Mouse (Mus musculus): Measurements from ENCODE around the gene Lix1.

Lix1 gene

GRCm38 (mm10) chr17:17402222-17403004 lies at the start of gene Lix1:
TSS of gene Lix1 (plus strand) at chr17:17402672.
- DNase-seq (ENCODE audit: extremely low read depth, low read depth, low spot score): no peak

- no peak for DNase-seq (ENCODE audit: extremely low read depth, low read depth, low spot score)
Observed at GRCm38 (mm10) chr17:17373550-17373917, 28.9 kb upstream of the Lix1 start.

GRCm38 (mm10) chr17:17373918-17374910 lies 28.3 kb upstream of the Lix1 start, which contains the start of gene Riok2:
TSS of gene Riok2 (plus strand) at chr17:17374309.
- DNase-seq (ENCODE audit: extremely low read depth, low read depth, low spot score): peak; percentile 92

- peak; percentile 36 for DNase-seq (ENCODE audit: extremely low read depth, low read depth, low spot score)
Observed at GRCm38 (mm10) chr17:17375581-17375980, 26.9 kb upstream of the Lix1 start.

GRCm38 (mm10) chr17:17383703-17384102 lies 18.8 kb upstream of the Lix1 start:
- DNase-seq (ENCODE audit: extremely low read depth, low read depth, low spot score): no peak

- DNase-seq (ENCODE audit: extremely low read depth, low read depth, low spot score): no peak
Observed at GRCm38 (mm10) chr17:17384502-17384901, 18.0 kb upstream of the Lix1 start.

- no peak for DNase-seq (ENCODE audit: extremely low read depth, low read depth, low spot score)
Observed at GRCm38 (mm10) chr17:17386117-17386516, 16.4 kb upstream of the Lix1 start.

- DNase-seq (ENCODE audit: extremely low read depth, low read depth, low spot score): no peak
Observed at GRCm38 (mm10) chr17:17391823-17392222, 10.6 kb upstream of the Lix1 start.

GRCm38 (mm10) chr17:17392863-17393262 lies 9.6 kb upstream of the Lix1 start:
- no peak for DNase-seq (ENCODE audit: extremely low read depth, low read depth, low spot score)

GRCm38 (mm10) chr17:17393300-17393699 lies 9.2 kb upstream of the Lix1 start:
- no peak for DNase-seq (ENCODE audit: extremely low read depth, low read depth, low spot score)

GRCm38 (mm10) chr17:17394336-17394735 lies 8.1 kb upstream of the Lix1 start:
- DNase-seq (ENCODE audit: extremely low read depth, low read depth, low spot score): no peak

- DNase-seq (ENCODE audit: extremely low read depth, low read depth, low spot score): no peak
Observed at GRCm38 (mm10) chr17:17396869-17397268, 5.6 kb upstream of the Lix1 start.

- no peak for DNase-seq (ENCODE audit: extremely low read depth, low read depth, low spot score)
Observed at GRCm38 (mm10) chr17:17398664-17399063, 3.8 kb upstream of the Lix1 start.

- DNase-seq (ENCODE audit: extremely low read depth, low read depth, low spot score): no peak
Observed at GRCm38 (mm10) chr17:17403038-17403437, 566 bp downstream of the Lix1 start.

- no peak for DNase-seq (ENCODE audit: extremely low read depth, low read depth, low spot score)
Observed at GRCm38 (mm10) chr17:17403578-17404112, 1.2 kb downstream of the Lix1 start.

- no peak for DNase-seq (ENCODE audit: extremely low read depth, low read depth, low spot score)
Observed at GRCm38 (mm10) chr17:17404811-17405544, 2.5 kb downstream of the Lix1 start.

GRCm38 (mm10) chr17:17405606-17406005 lies 3.1 kb downstream of the Lix1 start:
- no peak for DNase-seq (ENCODE audit: extremely low read depth, low read depth, low spot score)

- DNase-seq (ENCODE audit: extremely low read depth, low read depth, low spot score): no peak
Observed at GRCm38 (mm10) chr17:17408137-17408536, 5.7 kb downstream of the Lix1 start.

- DNase-seq (ENCODE audit: extremely low read depth, low read depth, low spot score): no peak
Observed at GRCm38 (mm10) chr17:17408720-17409478, 6.4 kb downstream of the Lix1 start.

- no peak for DNase-seq (ENCODE audit: extremely low read depth, low read depth, low spot score)
Observed at GRCm38 (mm10) chr17:17409601-17410000, 7.1 kb downstream of the Lix1 start.

Data from fat pad, adult 2 months (tissue).